Mouse (Mus musculus): ENCODE data around the gene Cyld.

Gene Cyld

DNA sequence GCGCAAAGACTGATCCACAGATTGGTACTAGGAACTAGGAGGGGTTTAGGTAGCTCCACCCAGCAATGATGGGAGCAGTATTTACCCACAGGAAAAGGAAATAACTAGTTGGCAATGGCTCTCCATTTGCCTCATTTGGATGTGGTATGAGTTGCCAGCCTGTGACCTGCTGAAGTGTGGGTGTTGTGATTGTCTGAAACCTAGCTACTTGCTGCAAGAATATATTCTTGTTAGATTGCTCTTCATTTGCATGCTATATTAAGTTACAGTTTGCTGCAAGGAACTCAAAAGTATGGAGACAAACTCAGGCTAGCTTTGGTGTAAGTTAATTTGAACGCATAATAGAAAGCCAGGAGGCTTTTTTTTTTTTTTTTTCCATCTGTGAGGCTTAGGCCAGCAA lies 16.3 kb upstream of the Cyld start:
- Histone ChIP-seq H3K9me3 (ENCODE audit: low read length) (no peaks in the 10 kb centered on the region), H3K4me3 (replicated peaks; ENCODE audit: low read length) (no peak overlapping the region), H3K36me3 (ENCODE audit: insufficient read depth, low read length) (no peaks in the 10 kb centered on the region), H3K27me3 (ENCODE audit: insufficient read depth, low read length) (no peaks in the 10 kb centered on the region), H3K4me1 (replicated peaks; ENCODE audit: low read depth, low read length) (no peaks in the 10 kb centered on the region)
- no peak for TF ChIP-seq CTCF (conservative IDR thresholded peaks at IDR 0.05; ENCODE audit: low read length)
- no peak for TF ChIP-seq NANOG (IDR thresholded peaks at IDR 0.05; ENCODE audit: borderline replicate concordance, low read length)
- TF ChIP-seq POU5F1 (IDR thresholded peaks at IDR 0.05; ENCODE audit: borderline replicate concordance, low read length): no peak

GRCm38 (mm10) chr8:88681046-88681445 lies 15.8 kb upstream of the Cyld start:
- Histone ChIP-seq H3K4me3 (replicated peaks; ENCODE audit: low read length) (no peak overlapping the region), H3K4me1 (replicated peaks; ENCODE audit: low read depth, low read length) (no peaks in the 10 kb centered on the region), H3K27me3 (ENCODE audit: insufficient read depth, low read length) (no peaks in the 10 kb centered on the region), H3K36me3 (ENCODE audit: insufficient read depth, low read length) (no peaks in the 10 kb centered on the region), H3K9me3 (ENCODE audit: low read length) (no peaks in the 10 kb centered on the region)
- TF ChIP-seq CTCF (conservative IDR thresholded peaks at IDR 0.05; ENCODE audit: low read length) (no peak), POU5F1 (IDR thresholded peaks at IDR 0.05; ENCODE audit: borderline replicate concordance, low read length) (no peak), NANOG (IDR thresholded peaks at IDR 0.05; ENCODE audit: borderline replicate concordance, low read length) (no peak)

GRCm38 (mm10) chr8:88683656-88684289 lies 13.1 kb upstream of the Cyld start:
- no peaks in the 10 kb centered on the region for H3K9me3 ChIP-seq (ENCODE audit: low read length)
- H3K4me3 ChIP-seq (replicated peaks; ENCODE audit: low read length): no peak overlapping the region
- no peak for TF ChIP-seq NANOG (IDR thresholded peaks at IDR 0.05; ENCODE audit: borderline replicate concordance, low read length)
- TF ChIP-seq POU5F1 (IDR thresholded peaks at IDR 0.05; ENCODE audit: borderline replicate concordance, low read length): no peak
- TF ChIP-seq CTCF (conservative IDR thresholded peaks at IDR 0.05; ENCODE audit: low read length): no peak
- H3K4me1 ChIP-seq (replicated peaks; ENCODE audit: low read depth, low read length): no peaks in the 10 kb centered on the region
- peaks cover 6% of the 10 kb centered on the region; the same call in 1 of the 2 replicates for H3K27me3 ChIP-seq (ENCODE audit: insufficient read depth, low read length)
- no peaks in the 10 kb centered on the region for H3K36me3 ChIP-seq (ENCODE audit: insufficient read depth, low read length)

- peaks cover 12% of the 10 kb centered on the region for H3K27me3 ChIP-seq (ENCODE audit: insufficient read depth, low read length)
- no peaks in the 10 kb centered on the region for H3K9me3 ChIP-seq (ENCODE audit: low read length)
- TF ChIP-seq CTCF (conservative IDR thresholded peaks at IDR 0.05; ENCODE audit: low read length): no peak
- no peak for TF ChIP-seq NANOG (IDR thresholded peaks at IDR 0.05; ENCODE audit: borderline replicate concordance, low read length)
- no peak for TF ChIP-seq POU5F1 (IDR thresholded peaks at IDR 0.05; ENCODE audit: borderline replicate concordance, low read length)
- H3K4me3 ChIP-seq (replicated peaks; ENCODE audit: low read length): no peak overlapping the region
- H3K36me3 ChIP-seq (ENCODE audit: insufficient read depth, low read length): no peaks in the 10 kb centered on the region
- no peaks in the 10 kb centered on the region for H3K4me1 ChIP-seq (replicated peaks; ENCODE audit: low read depth, low read length)
Observed at GRCm38 (mm10) chr8:88686226-88686905, 10.5 kb upstream of the Cyld start.

DNA sequence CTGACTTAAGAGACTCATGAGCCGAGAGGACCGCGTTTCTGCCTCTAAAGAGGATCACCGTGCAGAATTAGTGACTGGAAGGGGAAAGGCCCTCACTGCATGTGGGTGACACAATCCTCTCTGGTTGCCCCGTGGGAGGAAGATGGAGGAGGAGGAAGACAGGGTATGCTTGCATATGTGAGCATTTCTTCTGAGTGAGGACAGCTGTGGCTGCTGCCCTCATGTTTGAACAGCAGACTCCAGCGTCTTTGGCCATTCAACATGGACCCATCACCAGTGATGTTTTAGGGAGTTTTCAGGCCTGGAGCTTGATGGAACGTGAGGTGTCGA lies 10.0 kb upstream of the Cyld start:
- Histone ChIP-seq H3K36me3 (ENCODE audit: insufficient read depth, low read length) (no peaks in the 10 kb centered on the region), H3K4me3 (replicated peaks; ENCODE audit: low read length) (no peak overlapping the region), H3K27me3 (ENCODE audit: insufficient read depth, low read length) (peaks cover 12% of the 10 kb centered on the region), H3K9me3 (ENCODE audit: low read length) (no peaks in the 10 kb centered on the region), H3K4me1 (replicated peaks; ENCODE audit: low read depth, low read length) (no peaks in the 10 kb centered on the region)
- TF ChIP-seq NANOG (IDR thresholded peaks at IDR 0.05; ENCODE audit: borderline replicate concordance, low read length): no peak
- no peak for TF ChIP-seq CTCF (conservative IDR thresholded peaks at IDR 0.05; ENCODE audit: low read length)
- TF ChIP-seq POU5F1 (IDR thresholded peaks at IDR 0.05; ENCODE audit: borderline replicate concordance, low read length): no peak

GRCm38 (mm10) chr8:88689151-88689550 lies 7.7 kb upstream of the Cyld start:
- peaks cover 3% of the 10 kb centered on the region; the same call in 1 of the 2 replicates for H3K4me1 ChIP-seq (replicated peaks; ENCODE audit: low read depth, low read length)
- TF ChIP-seq POU5F1 (IDR thresholded peaks at IDR 0.05; ENCODE audit: borderline replicate concordance, low read length) (no peak), CTCF (conservative IDR thresholded peaks at IDR 0.05; ENCODE audit: low read length) (no peak), NANOG (IDR thresholded peaks at IDR 0.05; ENCODE audit: borderline replicate concordance, low read length) (no peak)

GRCm38 (mm10) chr8:88689891-88690290 lies 6.9 kb upstream of the Cyld start:
- H3K36me3 ChIP-seq (ENCODE audit: insufficient read depth, low read length): no peaks in the 10 kb centered on the region
- H3K4me1 ChIP-seq (replicated peaks; ENCODE audit: low read depth, low read length): peaks cover 5% of the 10 kb centered on the region; the same call in 1 of the 2 replicates
- no peak for TF ChIP-seq POU5F1 (IDR thresholded peaks at IDR 0.05; ENCODE audit: borderline replicate concordance, low read length)
- no peak for TF ChIP-seq NANOG (IDR thresholded peaks at IDR 0.05; ENCODE audit: borderline replicate concordance, low read length)
- TF ChIP-seq CTCF (conservative IDR thresholded peaks at IDR 0.05; ENCODE audit: low read length): no peak
- H3K27me3 ChIP-seq (ENCODE audit: insufficient read depth, low read length): peaks cover 17% of the 10 kb centered on the region
- H3K9me3 ChIP-seq (ENCODE audit: low read length): no peaks in the 10 kb centered on the region
- H3K4me3 ChIP-seq (replicated peaks; ENCODE audit: low read length): no peak overlapping the region

More at GRCm38 (mm10) chr8:88689151-88689550, 7.7 kb upstream of the Cyld start:
- H3K4me3 ChIP-seq (replicated peaks; ENCODE audit: low read length): no peak overlapping the region
- H3K9me3 ChIP-seq (ENCODE audit: low read length): no peaks in the 10 kb centered on the region
- peaks cover 17% of the 10 kb centered on the region for H3K27me3 ChIP-seq (ENCODE audit: insufficient read depth, low read length)
- H3K36me3 ChIP-seq (ENCODE audit: insufficient read depth, low read length): no peaks in the 10 kb centered on the region

DNA sequence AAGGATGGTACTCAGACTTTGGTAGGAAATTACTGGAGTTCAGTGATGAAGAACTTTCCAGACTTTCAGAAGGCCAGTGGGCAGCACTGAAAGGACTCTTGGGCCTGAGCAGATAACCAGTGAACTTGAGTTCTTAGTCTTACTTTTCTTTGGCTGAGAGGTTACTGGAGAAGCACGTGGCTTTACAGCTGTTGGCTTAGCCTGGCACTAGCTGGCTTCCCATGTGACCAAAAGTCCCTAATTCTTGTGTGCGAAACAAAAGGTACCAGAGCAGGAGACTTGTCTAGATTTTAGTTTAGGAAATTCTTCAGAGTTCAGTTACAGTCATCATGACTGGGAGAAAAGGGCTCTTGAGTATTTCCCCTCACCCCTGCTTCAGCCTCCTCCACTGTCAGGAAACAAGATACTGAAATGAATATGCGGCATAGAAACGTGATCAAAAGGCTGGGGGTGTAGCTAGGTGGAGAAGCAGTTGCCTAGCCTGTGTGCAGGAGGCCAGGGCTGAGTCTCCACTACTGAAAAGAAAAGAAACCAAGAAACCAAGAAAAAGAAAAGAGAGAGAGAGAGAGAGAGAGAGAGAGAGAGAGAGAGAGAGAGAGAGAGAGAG lies 5.4 kb upstream of the Cyld start:
- TF ChIP-seq POU5F1 (IDR thresholded peaks at IDR 0.05; ENCODE audit: borderline replicate concordance, low read length) (no peak), CTCF (conservative IDR thresholded peaks at IDR 0.05; ENCODE audit: low read length) (no peak), NANOG (IDR thresholded peaks at IDR 0.05; ENCODE audit: borderline replicate concordance, low read length) (no peak)
- peaks cover 8% of the 10 kb centered on the region for H3K4me1 ChIP-seq (replicated peaks; ENCODE audit: low read depth, low read length)
- peaks cover 19% of the 10 kb centered on the region for H3K27me3 ChIP-seq (ENCODE audit: insufficient read depth, low read length)
- H3K36me3 ChIP-seq (ENCODE audit: insufficient read depth, low read length): no peaks in the 10 kb centered on the region
- no peaks in the 10 kb centered on the region for H3K9me3 ChIP-seq (ENCODE audit: low read length)
- no peak overlapping the region for H3K4me3 ChIP-seq (replicated peaks; ENCODE audit: low read length)

Data from E14TG2a.4 (cell line).